Mouse (Mus musculus) forebrain, embryonic 11.5 days (tissue): Measurements from ENCODE around the gene Hexb. TPM values are rescaled to one million over a fixed set of nuclear protein-coding genes. Genes with fewer than 3 reads are reported as not detected.
"Not testable (repeated sequence)": the region's sequence is repeated elsewhere in the genome, so short reads cannot be mapped to it uniquely, and the experiment has no call there.

Source experiments
- ATAC-seq: fragments of 200-750 bp; cut with Nextera tagmentation; replicated peaks from 2 replicates; pipeline ENCODE4 v1.8.0; 2017; ENCODE audit warnings: moderate TSS enrichment; ENCODE audit not compliant: low FRiP score
- DNase-seq: peaks from one replicate; pipeline ENCODE4 v3.0.0-alpha.2; 2017; ENCODE audit warnings: low spot score
- H3K27ac ChIP-seq: fragments of 300-500 bp; sonication (generic); 2 replicates; pipeline ENCODE4 v1.5.1; 2014; ENCODE audit warnings: low read depth, low read length
- H3K27me3 ChIP-seq: fragments of 300-500 bp; sonication (generic); 2 replicates; pipeline ENCODE4 v1.6.1; 2014; ENCODE audit warnings: mild to moderate bottlenecking, low read length, mixed read lengths; ENCODE audit not compliant: control insufficient read depth, insufficient read depth
- H3K36me3 ChIP-seq: fragments of 300-500 bp; sonication (generic); 2 replicates; pipeline ENCODE4 v1.6.1; 2014; ENCODE audit warnings: mild to moderate bottlenecking, low read length, moderate library complexity, mixed read lengths; ENCODE audit not compliant: control insufficient read depth, insufficient read depth
- H3K4me1 ChIP-seq: fragments of 300-500 bp; sonication (generic); replicated peaks from 2 replicates; pipeline ENCODE4 v1.6.1; 2014; ENCODE audit warnings: low read length, mixed read lengths; ENCODE audit not compliant: control insufficient read depth, insufficient read depth
- H3K4me2 ChIP-seq: fragments of 300-500 bp; sonication (generic); 2 replicates; pipeline ENCODE4 v1.6.1; 2014; ENCODE audit warnings: low read depth, mild to moderate bottlenecking, low read length, moderate library complexity, mixed read lengths; ENCODE audit not compliant: severe bottlenecking
- H3K4me3 ChIP-seq: fragments of 300-500 bp; sonication (generic); 2 replicates; pipeline ENCODE4 v1.5.1; 2014; ENCODE audit warnings: low read depth, low read length
- H3K9ac ChIP-seq: fragments of 300-500 bp; sonication (generic); 2 replicates; pipeline ENCODE4 v1.6.1; 2014; ENCODE audit warnings: low read length
- H3K9me3 ChIP-seq: fragments of 300-500 bp; sonication (generic); 2 replicates; pipeline ENCODE4 v1.6.1; 2016; ENCODE audit warnings: low read length, mixed read lengths; ENCODE audit not compliant: control insufficient read depth
- WGBS: fragments of 180-500 bp; shearing (Covaris S2); extraction: QIAGEN DNeasy Blood & Tissue Kit; methylation state at CpG from one replicate; pipeline ENCODE4 v1.1.7; 2014; 5-methylcytosine and 5-hydroxymethylcytosine counted together
- polyA plus RNA-seq: library from polyadenylated mRNA; unstranded; fragments of >200 nt; fragmentation: Nextera tagmentation; extraction: Ambion mirVana; gene quantifications from 2 replicates; pipeline ENCODE4 v1.2.1, GENCODE M21; 2014

The Hexb gene
- polyA plus RNA-seq, 1 experiment from 2014 or later: 20.3 TPM

DNA sequence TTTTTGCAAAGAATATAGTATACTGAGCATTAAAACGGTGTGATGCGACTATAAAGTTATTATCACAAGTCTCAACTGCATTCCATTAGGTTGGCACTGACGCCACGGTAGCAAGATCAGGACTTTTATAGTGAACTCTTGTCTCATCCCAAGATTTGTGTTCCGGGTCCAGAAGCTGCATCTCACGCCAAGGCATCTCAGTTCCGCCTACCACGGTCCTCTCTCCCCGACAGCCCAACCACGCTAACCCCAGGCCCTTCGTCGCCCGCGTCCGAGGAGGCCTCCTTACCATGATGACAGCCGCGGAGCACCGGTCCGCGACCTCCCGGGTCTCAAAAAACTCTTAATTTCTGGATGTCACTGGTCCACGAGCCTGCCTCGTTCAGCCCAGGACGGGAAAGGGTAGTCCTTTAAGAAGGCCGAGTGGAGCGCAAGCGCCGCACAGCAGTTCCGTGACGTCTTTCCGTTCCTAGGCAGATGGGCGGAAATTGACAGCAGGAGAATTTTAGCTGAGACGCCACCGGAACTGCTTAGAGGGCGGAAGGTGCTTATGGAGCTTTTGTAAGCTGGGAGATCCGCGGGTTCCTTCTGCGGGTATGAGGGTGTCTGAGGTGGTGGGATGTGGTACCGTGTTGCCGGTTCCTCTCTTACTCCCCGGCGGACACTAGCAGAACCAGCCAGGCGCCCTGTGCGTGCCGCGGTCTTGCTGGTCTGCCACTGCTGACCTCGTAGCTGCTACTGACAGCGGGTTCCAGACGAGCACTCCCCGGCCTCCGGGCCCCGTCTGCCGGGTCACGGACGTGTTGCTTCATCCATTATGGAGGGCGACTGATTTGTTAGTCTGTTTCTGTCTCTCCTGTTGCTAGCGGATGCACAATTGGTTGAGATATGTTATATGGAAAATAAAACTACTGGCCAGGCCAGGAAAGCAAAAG is 60.4 kb downstream of the Hexb start, which contains the start of the genes Gfm2 and Nsa2:
Gene Gfm2, plus strand, starts transcription at position 472 of the 935 bp plus-strand sequence.
Gene Nsa2, minus strand, starts transcription at position 472 of the 935 bp plus-strand sequence.
- Histone ChIP-seq H3K9me3 (no peaks in the 10 kb centered on the region), H3K4me1 (no peaks in the 10 kb centered on the region; the same call in 1 of the 2 replicates), H3K9ac (peak within 1 kb of the TSS; percentile 72), H3K4me2 (peak within 1 kb of the TSS; percentile 54), H3K4me3 (peak within 1 kb of the TSS; percentile 68), H3K36me3 (peaks cover 4% of the 10 kb centered on the region; the same call in 1 of the 2 replicates), H3K27me3 (no peaks in the 10 kb centered on the region), H3K27ac (0 out of 2 replicates have a peak within 1 kb of the TSS, but pooled peaks have one; percentile 14)
- DNase-seq (peak; percentile 92), ATAC-seq (peak; percentile 97)
- WGBS: under 1% methylated on average over 57 of the region's 57 CpGs

DNA sequence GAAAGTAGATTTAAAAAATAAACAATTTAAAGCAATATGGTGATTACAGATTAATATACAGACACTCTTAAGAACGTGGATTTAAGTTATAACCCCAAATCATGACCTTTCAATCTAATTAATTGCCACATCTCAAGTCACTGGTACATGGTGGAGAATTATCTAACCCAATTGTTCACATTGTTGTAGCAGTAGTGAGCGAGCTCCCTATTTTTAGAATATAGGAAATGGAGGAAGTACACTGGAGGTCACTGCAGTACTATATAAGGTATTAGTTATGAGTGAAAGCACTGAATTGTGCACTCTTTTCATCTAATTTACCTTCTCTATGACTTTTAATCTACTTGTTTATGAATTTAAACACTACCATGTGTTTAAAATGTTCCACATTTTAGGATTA is 67.7 kb downstream of the Hexb start:
- WGBS: no CpG with 5 or more reads among the region's 2 CpGs
- not testable (repeated sequence) for H3K4me1 ChIP-seq, DNase-seq, H3K4me3 ChIP-seq, H3K9me3 ChIP-seq, ATAC-seq, H3K27me3 ChIP-seq, H3K9ac ChIP-seq, H3K4me2 ChIP-seq, H3K27ac ChIP-seq, H3K36me3 ChIP-seq

DNA sequence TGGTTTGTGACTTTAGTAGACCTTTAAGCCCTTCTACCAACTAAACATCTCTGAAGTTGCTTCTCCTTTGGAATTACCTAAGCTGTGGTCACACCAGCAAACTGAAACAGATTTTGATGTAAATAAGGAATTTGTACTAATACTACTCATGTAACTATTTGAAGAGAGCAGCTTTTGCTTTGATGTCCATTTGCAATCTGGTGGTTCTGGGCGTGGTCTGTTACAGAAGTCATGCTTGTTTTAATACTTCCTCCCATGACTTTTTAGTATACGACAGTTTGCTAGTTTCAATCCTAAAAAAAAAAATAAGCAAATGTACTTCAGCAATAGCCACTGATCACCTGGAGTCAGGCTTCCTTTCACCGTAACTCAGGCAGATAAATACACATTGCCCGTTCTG is 68.5 kb downstream of the Hexb start:
- not testable (repeated sequence) for H3K9me3 ChIP-seq, H3K27me3 ChIP-seq, H3K27ac ChIP-seq, ATAC-seq, H3K4me2 ChIP-seq, H3K4me3 ChIP-seq, H3K36me3 ChIP-seq, DNase-seq, H3K4me1 ChIP-seq, H3K9ac ChIP-seq
- 93% methylated on average over 2 of the region's 4 CpGs for WGBS

Other genes starting within 250 kb of the Hexb start
- gene 1700029F12Rik, start 164.0 kb downstream of the Hexb start, polyA plus RNA-seq: not detected in 2 replicates
- 10.1 and 12.5 TPM in 2 replicates for gene Fam169a, start 131.1 kb downstream of the Hexb start, polyA plus RNA-seq
- 0.71 and 1.9 TPM in 2 replicates for gene Gm6169, start 99.1 kb downstream of the Hexb start, polyA plus RNA-seq
- gene Gfm2, start 60.4 kb downstream of the Hexb start, polyA plus RNA-seq: 39.6 and 39.9 TPM in 2 replicates
- gene Nsa2, start 60.4 kb downstream of the Hexb start, polyA plus RNA-seq: 59.1 and 71.9 TPM in 2 replicates
- gene Enc1, start 42.7 kb upstream of the Hexb start, polyA plus RNA-seq: 17.9 and 20.8 TPM in 2 replicates